Mouse (Mus musculus) liver, adult 2 months (tissue): Measurements from ENCODE around the gene 2010005H15Rik.
"Not testable (repeated sequence)": the region's sequence is repeated elsewhere in the genome, so short reads cannot be mapped to it uniquely, and the experiment has no call there.

Source experiments
- CTCF ChIP-seq: fragments of 200-500 bp; IDR thresholded peaks from 2 replicates; pipeline ENCODE4 v1.5.1; 2011; ENCODE audit warnings: low read depth, low read length, control low read depth
- POLR2A ChIP-seq: fragments of 200-500 bp; IDR thresholded peaks from 2 replicates; pipeline ENCODE4 v1.6.1; 2011; ENCODE audit warnings: low read length, control low read depth; ENCODE audit not compliant: insufficient read depth; ENCODE audit errors: extremely low read depth

DNA sequence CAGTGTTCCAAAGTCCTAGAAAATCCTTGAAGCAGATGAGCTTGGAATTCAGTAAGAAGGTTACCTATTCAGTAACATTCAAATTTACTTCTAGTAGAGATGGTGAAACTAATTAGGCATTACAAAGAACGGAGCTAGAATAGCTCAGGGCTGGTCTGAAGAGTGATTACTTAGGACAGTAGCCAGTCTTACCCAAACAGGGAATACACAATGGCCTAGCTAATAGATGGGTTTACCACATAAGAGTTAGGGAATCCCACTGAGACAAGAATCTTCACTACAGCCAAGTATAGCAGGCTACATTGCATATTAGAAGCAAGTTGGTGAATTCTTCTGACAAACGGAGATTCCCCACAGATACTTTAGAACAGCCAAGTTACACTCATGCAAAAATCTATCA, 15.6 kb upstream of the 2010005H15Rik start:
- not testable (repeated sequence) for TF ChIP-seq POLR2A, CTCF
